Mouse (Mus musculus) testis, adult 2 months (tissue): ENCODE measurements around the gene Erg. TPM values are rescaled to one million over a fixed set of nuclear protein-coding genes. Genes with fewer than 3 reads are reported as not detected.

ENCODE experiments used
- H3K27ac ChIP-seq: fragments of 200-500 bp; 2 replicates; pipeline ENCODE4 v1.5.1; 2012; ENCODE audit warnings: low read depth, low read length; ENCODE audit not compliant: control insufficient read depth, insufficient read depth
- H3K27me3 ChIP-seq: fragments of 200-500 bp; 2 replicates; pipeline ENCODE4 v1.6.1; 2012; ENCODE audit warnings: mild to moderate bottlenecking, low read length, moderate library complexity; ENCODE audit not compliant: control insufficient read depth, insufficient read depth
- H3K36me3 ChIP-seq: fragments of 200-500 bp; 2 replicates; pipeline ENCODE4 v1.6.1; 2012; ENCODE audit warnings: mild to moderate bottlenecking, low read length; ENCODE audit not compliant: control insufficient read depth, insufficient read depth
- H3K4me1 ChIP-seq: fragments of 200-500 bp; 2 replicates; pipeline ENCODE4 v1.6.1; 2012; ENCODE audit warnings: low read length; ENCODE audit not compliant: control insufficient read depth, insufficient read depth
- H3K4me3 ChIP-seq: fragments of 200-500 bp; 2 replicates; pipeline ENCODE4 v1.5.1; 2012; ENCODE audit warnings: low read depth, mild to moderate bottlenecking, low read length, moderate library complexity, mixed read lengths; ENCODE audit not compliant: control insufficient read depth
- CTCF ChIP-seq: fragments of 200-500 bp; IDR thresholded peaks from 2 replicates; pipeline ENCODE4 v1.5.1; 2012; ENCODE audit warnings: low read depth, mild to moderate bottlenecking, inconsistent platforms, low read length, moderate library complexity; ENCODE audit not compliant: control insufficient read depth, insufficient read depth, insufficient replicate concordance
- POLR2A ChIP-seq: fragments of 200-500 bp; IDR thresholded peaks from 2 replicates; pipeline ENCODE4 v1.6.1; 2012; ENCODE audit warnings: low read depth, mild to moderate bottlenecking, inconsistent platforms, low read length, moderate library complexity; ENCODE audit not compliant: control insufficient read depth
- polyA plus RNA-seq: library from polyadenylated mRNA; depleted of rRNA; stranded (reverse); fragments of >200 nt; gene quantifications from 2 replicates; pipeline ENCODE4 v1.2.3, GENCODE M21; 2012

Erg gene
- polyA plus RNA-seq, 1 experiment, result 2.0 TPM

DNA sequence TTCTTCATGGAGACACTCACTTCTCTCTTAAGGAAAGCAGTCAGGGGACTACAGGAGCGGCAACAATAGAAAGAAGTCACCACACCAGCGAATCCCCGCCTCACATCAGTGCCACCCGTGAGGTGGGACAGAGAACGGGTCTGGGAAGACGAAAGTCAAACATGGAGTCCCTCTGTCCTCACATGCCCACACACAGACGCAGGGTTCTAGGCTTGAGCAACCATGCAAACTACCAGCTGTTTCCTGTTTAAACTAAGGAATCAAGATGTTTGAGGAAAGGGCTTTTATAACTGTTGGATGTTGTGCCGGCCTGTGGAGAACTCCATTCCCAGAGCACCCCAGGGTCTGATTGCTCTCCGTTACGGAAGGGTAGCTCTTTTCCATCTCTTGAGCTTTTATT, 158.9 kb downstream of the Erg start:
- no peak for TF ChIP-seq POLR2A
- no peak for TF ChIP-seq CTCF
- H3K36me3 ChIP-seq, result no peaks in the 10 kb centered on the region
- H3K4me3 ChIP-seq, result no peak overlapping the region
- no peaks in the 10 kb centered on the region for H3K27me3 ChIP-seq
- H3K4me1 ChIP-seq, result no peaks in the 10 kb centered on the region
- H3K27ac ChIP-seq, result no peak overlapping the region

- Histone ChIP-seq H3K27me3 (no peaks in the 10 kb centered on the region), H3K36me3 (no peaks in the 10 kb centered on the region), H3K27ac (no peak overlapping the region), H3K4me3 (no peak overlapping the region), H3K4me1 (no peaks in the 10 kb centered on the region)
- TF ChIP-seq CTCF (no peak), POLR2A (no peak)
Measured at GRCm38 (mm10) chr16:95422658-95423073, 163.7 kb downstream of the Erg start.

GRCm38 (mm10) chr16:95421235-95421886, 165.0 kb downstream of the Erg start:
- no peak overlapping the region for H3K27ac ChIP-seq
- TF ChIP-seq POLR2A, result no peak
- TF ChIP-seq CTCF, result no peak
- no peak overlapping the region for H3K4me3 ChIP-seq
- H3K27me3 ChIP-seq, result no peaks in the 10 kb centered on the region
- H3K36me3 ChIP-seq, result no peaks in the 10 kb centered on the region
- H3K4me1 ChIP-seq, result no peaks in the 10 kb centered on the region

- Histone ChIP-seq H3K36me3 (no peaks in the 10 kb centered on the region), H3K27ac (no peak overlapping the region), H3K4me3 (no peak overlapping the region), H3K27me3 (no peaks in the 10 kb centered on the region), H3K4me1 (no peaks in the 10 kb centered on the region)
- no peak for TF ChIP-seq CTCF
- no peak for TF ChIP-seq POLR2A
Measured at GRCm38 (mm10) chr16:95415921-95416320, 170.5 kb downstream of the Erg start.

- H3K36me3 ChIP-seq, result no peaks in the 10 kb centered on the region
- no peak for TF ChIP-seq POLR2A
- no peak for TF ChIP-seq CTCF
- no peaks in the 10 kb centered on the region for H3K4me1 ChIP-seq
- H3K27ac ChIP-seq, result no peak overlapping the region
- no peaks in the 10 kb centered on the region for H3K27me3 ChIP-seq
- no peak overlapping the region for H3K4me3 ChIP-seq
Measured at GRCm38 (mm10) chr16:95415372-95415771, 171.0 kb downstream of the Erg start.

- TF ChIP-seq CTCF (no peak), POLR2A (no peak)
- Histone ChIP-seq H3K27me3 (no peaks in the 10 kb centered on the region), H3K27ac (no peak overlapping the region), H3K4me1 (no peaks in the 10 kb centered on the region), H3K4me3 (no peak overlapping the region), H3K36me3 (no peaks in the 10 kb centered on the region)
Measured at GRCm38 (mm10) chr16:95413401-95413959, 172.9 kb downstream of the Erg start.

GRCm38 (mm10) chr16:95408096-95408495, 178.3 kb downstream of the Erg start:
- TF ChIP-seq CTCF, result no peak
- TF ChIP-seq POLR2A, result no peak
- Histone ChIP-seq H3K4me3 (no peak overlapping the region), H3K4me1 (no peaks in the 10 kb centered on the region), H3K27me3 (no peaks in the 10 kb centered on the region), H3K27ac (no peak overlapping the region), H3K36me3 (no peaks in the 10 kb centered on the region)
